Mouse (Mus musculus) embryonic facial prominence, embryonic 15.5 days (tissue): Measurements from ENCODE around the gene Slitrk3. TPM values are rescaled to one million over a fixed set of nuclear protein-coding genes. Genes with fewer than 3 reads are reported as not detected.
"Not testable (repeated sequence)": the region's sequence is repeated elsewhere in the genome, so short reads cannot be mapped to it uniquely, and the experiment has no call there.

ENCODE experiments used
- ATAC-seq: fragments of 200-750 bp; cut with Nextera tagmentation; 2 replicates; pipeline ENCODE4 v1.8.0; 2017; ENCODE audit warnings: low read depth, moderate TSS enrichment; ENCODE audit not compliant: insufficient number of reproducible peaks, low FRiP score, low TSS enrichment
- H3K27ac ChIP-seq: fragments of 300-500 bp; sonication (generic); replicated peaks from 2 replicates; pipeline ENCODE4 v1.5.1; 2015; ENCODE audit warnings: mild to moderate bottlenecking, inconsistent platforms
- H3K27me3 ChIP-seq: fragments of 300-500 bp; sonication (generic); 2 replicates; pipeline ENCODE4 v1.6.1; 2015; ENCODE audit warnings: inconsistent platforms
- H3K36me3 ChIP-seq: fragments of 300-500 bp; sonication (generic); 2 replicates; pipeline ENCODE4 v1.6.1; 2015; ENCODE audit warnings: mild to moderate bottlenecking, inconsistent platforms
- H3K4me1 ChIP-seq: fragments of 300-500 bp; sonication (generic); 2 replicates; pipeline ENCODE4 v1.6.1; 2015; ENCODE audit warnings: inconsistent platforms
- H3K4me2 ChIP-seq: fragments of 300-500 bp; sonication (generic); replicated peaks from 2 replicates; pipeline ENCODE4 v1.6.1; 2015; ENCODE audit warnings: mild to moderate bottlenecking, inconsistent platforms
- H3K4me3 ChIP-seq: fragments of 300-500 bp; sonication (generic); replicated peaks from 2 replicates; pipeline ENCODE4 v1.5.1; 2015; ENCODE audit warnings: mild to moderate bottlenecking, inconsistent platforms
- H3K9ac ChIP-seq: fragments of 300-500 bp; sonication (generic); 2 replicates; pipeline ENCODE4 v1.6.1; 2015; ENCODE audit warnings: inconsistent platforms
- H3K9me3 ChIP-seq: fragments of 300-500 bp; sonication (generic); replicated peaks from 2 replicates; pipeline ENCODE4 v1.6.1; 2016; ENCODE audit warnings: inconsistent platforms
- WGBS: fragments of 180-500 bp; shearing (Covaris S2); methylation state at CpG from one replicate; pipeline ENCODE4 v1.1.7; 2015; 5-methylcytosine and 5-hydroxymethylcytosine counted together
- polyA plus RNA-seq: library from polyadenylated mRNA; unstranded; fragments of >200 nt; fragmentation: Nextera tagmentation; extraction: Ambion mirVana; gene quantifications from 2 replicates; pipeline ENCODE4 v1.2.1, GENCODE M21; 2015

Gene Slitrk3
- 3.1 and 3.2 TPM in 2 replicates for polyA plus RNA-seq

- H3K4me1 ChIP-seq: peaks cover 16% of the 10 kb centered on the region; the same call in 1 of the 2 replicates
- peak within 1 kb of the TSS; percentile 47 for H3K4me3 ChIP-seq
- no peaks in the 10 kb centered on the region for H3K9me3 ChIP-seq
- no peak within 1 kb of the TSS for H3K27ac ChIP-seq
- ATAC-seq: 0 out of 2 replicates have a peak, but pooled peaks have one; percentile 39
- H3K4me2 ChIP-seq: peak within 1 kb of the TSS; percentile 82
- H3K9ac ChIP-seq: no peak within 1 kb of the TSS; the same call in 1 of the 2 replicates
- WGBS: 1% methylated on average over 43 of the region's 44 CpGs
- H3K27me3 ChIP-seq: peaks cover 38% of the 10 kb centered on the region
- no peaks in the 10 kb centered on the region for H3K36me3 ChIP-seq
These were observed at the start of gene Slitrk3 for GRCm38 (mm10) chr3:73057197-73057811. Gene Slitrk3 (minus strand): TSS chr3:73057803.

- H3K4me1 ChIP-seq, H3K9me3 ChIP-seq, H3K9ac ChIP-seq, H3K27me3 ChIP-seq, H3K27ac ChIP-seq, ATAC-seq, H3K4me3 ChIP-seq, H3K4me2 ChIP-seq, H3K36me3 ChIP-seq: not testable (repeated sequence)
- 92% methylated on average over 2 of the region's 2 CpGs for WGBS
These were observed 36.8 kb upstream of the Slitrk3 start for GRCm38 (mm10) chr3:73094445-73094844.

GRCm38 (mm10) chr3:73084620-73085019 is 27.0 kb upstream of the Slitrk3 start:
- Histone ChIP-seq H3K9me3 (no peaks in the 10 kb centered on the region), H3K4me3 (no peak overlapping the region), H3K4me2 (no peak overlapping the region), H3K36me3 (no peaks in the 10 kb centered on the region), H3K4me1 (no peaks in the 10 kb centered on the region), H3K27me3 (no peaks in the 10 kb centered on the region), H3K9ac (no peak overlapping the region), H3K27ac (no peak overlapping the region)
- WGBS: 75% methylated on average over 5 of the region's 5 CpGs
- ATAC-seq: no peak

GRCm38 (mm10) chr3:73065823-73066755 is 8.5 kb upstream of the Slitrk3 start:
- H3K4me1 ChIP-seq: no peaks in the 10 kb centered on the region
- H3K4me3 ChIP-seq: peak overlapping the region; percentile 36
- ATAC-seq: no peak; the same call in 1 of the 2 replicates

GRCm38 (mm10) chr3:73058190-73058589 is 587 bp upstream of the Slitrk3 start:
- Histone ChIP-seq H3K4me3 (no peak overlapping the region), H3K9ac (no peak overlapping the region), H3K4me2 (peak overlapping the region; percentile 82), H3K4me1 (peaks cover 16% of the 10 kb centered on the region; the same call in 1 of the 2 replicates), H3K27me3 (peaks cover 36% of the 10 kb centered on the region), H3K36me3 (no peaks in the 10 kb centered on the region), H3K9me3 (no peaks in the 10 kb centered on the region), H3K27ac (no peak overlapping the region)
- WGBS: 14% methylated on average over 4 of the region's 4 CpGs
- no peak for ATAC-seq

More at GRCm38 (mm10) chr3:73065823-73066755, 8.5 kb upstream of the Slitrk3 start:
- no peaks in the 10 kb centered on the region for H3K27me3 ChIP-seq
- 9% methylated on average over 20 of the region's 20 CpGs for WGBS
- H3K4me2 ChIP-seq: peak overlapping the region; percentile 46
- H3K36me3 ChIP-seq: no peaks in the 10 kb centered on the region
- no peak overlapping the region for H3K27ac ChIP-seq
- no peaks in the 10 kb centered on the region for H3K9me3 ChIP-seq
- no peak overlapping the region for H3K9ac ChIP-seq

GRCm38 (mm10) chr3:73056492-73057196 is 959 bp downstream of the Slitrk3 start:
- WGBS: 1% methylated on average over 32 of the region's 32 CpGs
- no peaks in the 10 kb centered on the region for H3K36me3 ChIP-seq
- no peaks in the 10 kb centered on the region for H3K9me3 ChIP-seq
- H3K4me3 ChIP-seq: peak overlapping the region; percentile 47
- ATAC-seq: no peak
- H3K4me2 ChIP-seq: peak overlapping the region; percentile 82
- no peak overlapping the region for H3K27ac ChIP-seq
- no peak overlapping the region; the same call in 1 of the 2 replicates for H3K9ac ChIP-seq
- H3K27me3 ChIP-seq: peaks cover 38% of the 10 kb centered on the region
- peaks cover 16% of the 10 kb centered on the region; the same call in 1 of the 2 replicates for H3K4me1 ChIP-seq

- ATAC-seq: no peak
- H3K27ac ChIP-seq: no peak overlapping the region
- no peaks in the 10 kb centered on the region for H3K36me3 ChIP-seq
- H3K9me3 ChIP-seq: no peaks in the 10 kb centered on the region
- peaks cover 16% of the 10 kb centered on the region; the same call in 1 of the 2 replicates for H3K4me1 ChIP-seq
- no peak overlapping the region for H3K9ac ChIP-seq
- 0 out of 2 replicates have a peak overlapping the region, but pooled peaks have one; percentile 47 for H3K4me3 ChIP-seq
- 35% methylated on average over 5 of the region's 5 CpGs for WGBS
- no peak overlapping the region for H3K4me2 ChIP-seq
- H3K27me3 ChIP-seq: peaks cover 38% of the 10 kb centered on the region
These were observed 1.6 kb downstream of the Slitrk3 start for GRCm38 (mm10) chr3:73056044-73056438.

- ATAC-seq: no peak
- H3K36me3 ChIP-seq: no peaks in the 10 kb centered on the region
- no peak overlapping the region for H3K4me2 ChIP-seq
- H3K27me3 ChIP-seq: peaks cover 38% of the 10 kb centered on the region
- peaks cover 16% of the 10 kb centered on the region; the same call in 1 of the 2 replicates for H3K4me1 ChIP-seq
- H3K4me3 ChIP-seq: no peak overlapping the region; the same call in 1 of the 2 replicates
- H3K27ac ChIP-seq: no peak overlapping the region
- no peak overlapping the region for H3K9ac ChIP-seq
- 30% methylated on average over 7 of the region's 7 CpGs for WGBS
- no peaks in the 10 kb centered on the region for H3K9me3 ChIP-seq
These were observed 2.1 kb downstream of the Slitrk3 start for GRCm38 (mm10) chr3:73055399-73056043.

GRCm38 (mm10) chr3:73053451-73053931 is 4.1 kb downstream of the Slitrk3 start:
- WGBS: under 1% methylated on average over 26 of the region's 26 CpGs
- H3K9ac ChIP-seq: no peak overlapping the region

GRCm38 (mm10) chr3:73046248-73046647 is 11.4 kb downstream of the Slitrk3 start:
- H3K4me3 ChIP-seq: no peak overlapping the region
- 5% methylated on average over 3 of the region's 3 CpGs for WGBS
- no peak overlapping the region for H3K9ac ChIP-seq
- no peak overlapping the region for H3K27ac ChIP-seq
- H3K36me3 ChIP-seq: no peaks in the 10 kb centered on the region
- no peak overlapping the region for H3K4me2 ChIP-seq
- no peaks in the 10 kb centered on the region for H3K9me3 ChIP-seq
- H3K4me1 ChIP-seq: no peaks in the 10 kb centered on the region
- ATAC-seq: no peak
- no peaks in the 10 kb centered on the region for H3K27me3 ChIP-seq

More at GRCm38 (mm10) chr3:73053451-73053931, 4.1 kb downstream of the Slitrk3 start:
- 0 out of 2 replicates have a peak, but pooled peaks have one; percentile 32 for ATAC-seq
- H3K27me3 ChIP-seq: peaks cover 36% of the 10 kb centered on the region
- H3K4me1 ChIP-seq: peaks cover 16% of the 10 kb centered on the region; the same call in 1 of the 2 replicates
- no peak overlapping the region for H3K27ac ChIP-seq
- H3K4me2 ChIP-seq: peak overlapping the region; percentile 69
- no peaks in the 10 kb centered on the region for H3K36me3 ChIP-seq
- H3K9me3 ChIP-seq: no peaks in the 10 kb centered on the region
- H3K4me3 ChIP-seq: peak overlapping the region; percentile 44
